ENCODE assay signal across 11 mouse cellular contexts in genomic region chr13:10244243-10244998, GRCm38 (mm10).
DNase-seq lines count a peak whose midpoint lies in the region; ATAC-seq and TF ChIP-seq lines count a peak whose summit lies in the region.
"Had no signal": no experiment of that assay in that cellular context is flagged by ENCODE, and none has a peak within 500 bp of the region (broad histone marks: within the 10 kb centered on the region; RNA-seq: fewer than 3 reads in every experiment).

No protein-coding gene starts in this region.

- intact Hi-C loops in heart, postnatal 25 days (cut with DNase I), result no loop called here

- peak; percentile 64 for ATAC-seq in frontal cortex, adult (ENCODE audit: low TSS enrichment)
- peak; percentile 54 for ATAC-seq in CD4-positive, CD25-positive, alpha-beta regulatory T cell, adult 4 months

- 76% methylated on average over 1 of the region's 1 CpGs for WGBS in cerebellum, adult 2 months

- DNase-seq in frontal cortex, postnatal 36 days (ENCODE audit: low spot score in 2 of 2), result no peak
- peak; percentile 3 for DNase-seq in heart, postnatal 25 days (ENCODE audit: low spot score)
- DNase-seq in lung, postnatal 10 days, result peak; percentile 46
- DNase-seq in cerebellum, adult 2 months, result no peak
- DNase-seq in c-Kit-positive CD71-positive TER-119-positive erythroid progenitor cells, embryonic 14.5 days (ENCODE audit: low spot score), result no peak
- DNase-seq in cerebellum, postnatal 10 days, result no peak
- DNase-seq: B cell, adult 2 months had no signal

- no peak overlapping the region for H3K4me3 ChIP-seq in cerebellum, adult 2 months (replicated peaks; ENCODE audit: insufficient read depth, low read depth, low read length)
- H3K4me3 ChIP-seq: embryonic facial prominence, embryonic 15.5 days; midbrain, embryonic 12.5 days had no signal

- TF ChIP-seq CTCF in cerebellum, adult 2 months (IDR thresholded peaks at IDR 0.05; ENCODE audit: borderline replicate concordance, insufficient read depth, low read depth, low read length), result no peak

- H3K4me1 ChIP-seq in cerebellum, adult 2 months (ENCODE audit: control insufficient read depth, insufficient read depth, low read length), result no peaks in the 10 kb centered on the region
- H3K4me1 ChIP-seq: embryonic facial prominence, embryonic 15.5 days; midbrain, embryonic 12.5 days had no signal

- no peak for TF ChIP-seq POLR2A in cerebellum, adult 2 months (IDR thresholded peaks at IDR 0.05; ENCODE audit: borderline replicate concordance, insufficient read depth, low read length)

- H3K27ac ChIP-seq in cerebellum, adult 2 months (ENCODE audit: insufficient read depth, low read length), result no peak overlapping the region
- H3K27ac ChIP-seq: embryonic facial prominence, embryonic 15.5 days; midbrain, embryonic 12.5 days had no signal

- H3K27me3 ChIP-seq in cerebellum, adult 2 months (ENCODE audit: control insufficient read depth, insufficient read depth, low read length), result no peaks in the 10 kb centered on the region
- H3K27me3 ChIP-seq: embryonic facial prominence, embryonic 15.5 days; midbrain, embryonic 12.5 days had no signal

Comparison
In these comparisons a context has a peak if more than half of its experiments do, and no peak if none do; other contexts are left out.
1. DNase-seq: peak in heart, postnatal 25 days (single experiment) and lung, postnatal 10 days (single experiment); none in frontal cortex, postnatal 36 days (0 of 2), cerebellum, adult 2 months (0 of 2), c-Kit-positive CD71-positive TER-119-positive erythroid progenitor cells, embryonic 14.5 days (single experiment) and cerebellum, postnatal 10 days (0 of 2).